Mouse (Mus musculus) layer of hippocampus, adult 8-10 months (tissue): ENCODE measurements around the gene Il9. TPM values are rescaled to one million over a fixed set of nuclear protein-coding genes. Genes with fewer than 3 reads are reported as not detected.

Source experiments
- DNase-seq, 2 experiments: peaks; one replicate each; pipeline ENCODE4 v3.0.0; 2022; ENCODE audit warnings: low spot score in 2 of 2
- total RNA-seq, 4 experiments: library from RNA; stranded (reverse); gene quantifications; 2 replicates each; pipeline ENCODE4 v1.2.4; 2022

Il9 gene
- not detected for total RNA-seq

DNA sequence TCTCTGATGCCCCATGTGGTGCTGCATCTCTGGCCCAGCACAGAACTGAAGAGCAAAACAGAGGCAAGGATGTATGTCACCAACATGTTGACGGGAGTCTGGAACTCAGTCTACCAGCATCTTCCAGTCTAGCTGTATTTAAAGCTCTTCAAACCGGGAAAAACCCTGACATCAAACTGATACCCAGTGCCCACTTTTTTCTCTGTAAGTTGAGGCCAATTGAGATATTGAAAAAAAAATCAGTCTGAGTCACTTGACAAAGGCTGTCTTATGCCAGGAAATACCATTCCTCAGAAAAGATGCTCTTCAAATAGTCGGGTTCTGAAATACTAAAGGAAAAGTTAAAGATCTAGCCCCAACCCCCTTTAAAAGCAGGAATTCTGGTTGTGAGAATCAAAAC is at the start of gene Il9:
Gene Il9 (minus strand): TSS at position 101 of the 400 bp plus-strand sequence.
- DNase-seq: no peak

DNA sequence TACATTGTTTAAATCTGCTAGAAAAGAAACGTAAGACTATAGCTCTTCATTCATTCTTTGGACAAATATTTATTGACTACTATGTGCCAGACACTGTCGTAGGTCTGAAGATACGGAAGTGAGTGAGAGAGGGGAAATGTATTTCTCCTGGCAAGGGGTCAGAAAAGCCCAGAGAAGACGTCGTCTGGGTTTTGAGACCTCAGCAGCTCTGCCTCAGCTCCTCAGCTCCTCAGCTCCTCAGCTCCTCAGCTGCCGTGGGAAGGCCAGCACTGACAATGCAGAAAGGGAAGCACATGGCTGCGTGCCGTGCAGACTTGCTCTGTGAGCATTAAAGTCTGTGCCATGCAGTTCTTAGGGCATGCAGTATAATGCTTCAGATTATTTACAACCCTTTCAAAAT is 47.6 kb upstream of the Il9 start:
- DNase-seq: no peak

DNA sequence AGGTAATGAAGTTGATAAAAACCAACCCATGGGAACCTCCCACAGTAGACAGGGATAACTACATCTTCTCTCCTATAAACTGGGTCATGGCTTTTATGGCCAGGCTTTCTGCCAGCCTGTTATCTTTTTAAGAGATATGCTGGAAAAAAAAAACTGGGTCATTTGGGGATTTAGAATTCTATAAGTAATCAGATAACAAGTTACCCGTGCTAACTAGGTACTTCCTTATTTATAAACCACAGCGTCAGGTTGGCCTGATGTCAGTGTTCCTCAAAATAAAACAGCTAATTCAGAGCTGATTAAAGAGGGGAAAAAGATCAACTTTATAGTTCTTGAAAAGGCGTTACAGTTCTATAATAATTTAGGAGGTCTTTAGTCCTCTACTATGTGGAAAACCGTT is 47.0 kb upstream of the Il9 start:
- DNase-seq: no peak

DNA sequence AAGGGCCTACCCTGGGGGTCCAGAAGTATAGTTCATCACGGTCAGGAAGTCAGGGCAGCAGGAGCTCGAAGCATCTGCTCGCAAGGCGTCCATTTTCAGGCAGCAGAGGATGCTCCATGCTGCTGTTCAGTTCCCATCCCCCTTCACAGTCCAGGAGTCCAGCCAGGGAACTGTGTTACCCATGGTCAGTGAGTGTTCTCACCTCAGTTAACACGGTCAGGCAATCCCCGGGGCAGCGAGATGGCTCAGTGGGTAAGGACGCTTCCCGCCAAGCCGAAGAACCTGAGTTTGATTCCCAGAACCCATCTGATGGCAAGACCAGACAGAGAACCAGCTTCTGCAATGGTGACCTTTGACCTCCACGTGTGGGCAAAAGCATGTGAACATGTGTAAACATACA is 46.2 kb upstream of the Il9 start:
- no peak for DNase-seq

DNA sequence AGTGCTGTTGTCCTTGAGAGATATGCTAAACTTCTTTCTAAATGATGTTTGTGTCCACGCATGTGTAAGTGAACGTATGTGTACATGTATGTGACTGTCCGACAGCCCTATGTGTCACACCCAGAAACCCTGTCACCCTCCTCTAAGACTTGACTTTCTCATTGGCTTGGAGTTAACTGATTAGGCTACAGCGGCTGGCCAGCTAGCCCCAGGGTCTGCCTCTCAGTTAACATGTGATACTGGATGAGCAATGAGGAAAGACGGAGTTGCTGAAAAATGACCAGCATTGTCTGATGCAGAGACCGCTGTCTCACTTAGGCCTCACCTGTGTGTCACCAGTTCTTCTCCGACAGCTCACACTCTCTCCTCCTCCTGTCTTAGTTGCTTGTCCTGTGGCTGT is 45.8 kb upstream of the Il9 start:
- DNase-seq: no peak

DNA sequence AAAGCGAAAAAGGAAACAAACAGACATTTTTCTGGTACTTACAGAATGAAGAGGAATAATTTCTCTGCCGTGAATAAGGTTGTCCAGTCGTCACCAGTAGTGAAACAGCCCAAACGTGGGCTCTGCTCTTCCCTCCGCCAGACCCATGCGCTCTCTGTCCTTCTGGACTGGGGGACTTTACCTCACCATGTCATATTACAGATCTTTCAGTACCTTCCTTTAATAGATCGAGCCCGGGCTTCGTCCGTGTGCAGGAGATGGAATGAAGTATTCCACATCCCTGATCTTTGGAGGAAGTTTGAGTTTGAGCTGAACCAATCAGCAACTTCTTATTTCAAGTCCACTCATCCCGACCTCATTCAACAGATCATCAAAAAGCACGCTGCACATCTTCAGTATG is 44.8 kb upstream of the Il9 start:
- no peak for DNase-seq

DNA sequence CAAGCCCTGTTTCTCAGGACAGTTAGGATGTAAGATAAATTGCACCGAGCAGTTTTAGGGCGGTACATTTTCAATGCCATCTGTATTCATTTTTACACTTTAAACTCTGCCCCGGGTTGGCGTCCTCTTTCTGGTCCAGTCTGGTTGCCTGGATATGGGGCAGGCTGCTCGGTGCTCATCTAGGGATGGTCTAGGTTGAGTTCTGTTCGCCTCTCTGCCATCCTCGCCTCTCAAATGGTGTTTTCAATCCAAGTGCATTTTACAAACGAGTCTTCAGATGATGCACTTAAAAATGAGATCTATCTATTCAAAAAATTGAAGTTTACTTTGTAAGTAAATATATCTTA is 40.7 kb upstream of the Il9 start:
- no peak for DNase-seq

DNA sequence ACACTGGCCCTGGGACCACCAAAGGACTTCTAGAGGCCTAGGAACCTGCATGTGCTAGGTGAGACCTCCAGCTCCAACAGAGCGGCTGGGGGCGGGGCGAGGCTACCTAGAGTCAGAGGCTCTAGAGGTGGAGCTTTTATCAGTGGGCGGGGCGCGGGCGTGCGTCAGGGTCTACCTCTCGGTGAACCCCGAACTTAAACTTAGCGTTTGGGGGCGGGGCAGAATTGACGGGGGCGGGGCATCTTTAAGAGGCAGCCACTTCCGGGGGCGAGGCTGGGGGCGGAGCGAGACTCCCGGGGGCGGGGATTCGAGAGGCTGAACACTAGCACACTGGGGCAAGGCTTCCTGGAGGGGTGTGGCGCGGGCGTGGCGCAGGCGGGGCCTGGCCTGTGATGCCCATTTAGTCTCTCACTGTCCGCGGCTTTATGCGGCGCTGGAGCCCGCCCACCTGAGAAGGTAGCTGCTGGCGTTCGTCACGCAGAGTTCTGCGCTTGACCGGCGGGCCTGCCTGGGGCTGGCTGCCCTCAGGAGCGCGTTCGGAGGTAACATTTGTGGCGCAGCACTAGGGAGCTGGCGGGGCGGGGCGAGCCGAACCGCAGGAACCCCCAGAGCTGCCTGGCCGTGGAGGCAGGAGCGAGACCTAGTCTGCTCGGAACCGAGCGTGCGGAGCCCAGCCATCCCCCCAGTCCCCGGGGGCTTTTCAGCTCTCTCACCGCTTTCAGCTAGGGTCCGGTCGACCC is 40.2 kb upstream of the Il9 start, which contains the start of gene Fbxl21:
Gene Fbxl21 (plus strand): TSS at position 392 of the 740 bp plus-strand sequence.
- DNase-seq: peak; percentile 89 to 91

DNA sequence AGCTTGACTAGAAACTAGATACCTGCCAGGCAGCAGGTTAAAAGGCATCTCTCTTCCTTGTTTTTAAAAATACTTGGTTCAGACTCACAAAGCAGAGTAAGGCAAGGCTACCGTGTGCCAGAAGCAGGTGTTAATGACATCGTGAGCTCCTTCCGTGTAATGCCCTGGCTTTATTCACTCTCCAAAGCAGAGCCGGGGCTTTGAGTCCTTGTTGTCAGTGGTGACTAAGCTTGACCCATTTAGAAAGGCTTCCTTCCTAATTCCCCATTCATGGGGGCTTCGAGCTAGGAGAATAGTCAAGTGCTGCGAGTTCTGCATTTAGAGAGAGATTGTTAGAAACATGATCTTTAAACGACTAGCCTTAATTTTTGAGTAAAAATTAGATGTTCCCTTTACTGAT is 34.8 kb upstream of the Il9 start:
- no peak for DNase-seq

DNA sequence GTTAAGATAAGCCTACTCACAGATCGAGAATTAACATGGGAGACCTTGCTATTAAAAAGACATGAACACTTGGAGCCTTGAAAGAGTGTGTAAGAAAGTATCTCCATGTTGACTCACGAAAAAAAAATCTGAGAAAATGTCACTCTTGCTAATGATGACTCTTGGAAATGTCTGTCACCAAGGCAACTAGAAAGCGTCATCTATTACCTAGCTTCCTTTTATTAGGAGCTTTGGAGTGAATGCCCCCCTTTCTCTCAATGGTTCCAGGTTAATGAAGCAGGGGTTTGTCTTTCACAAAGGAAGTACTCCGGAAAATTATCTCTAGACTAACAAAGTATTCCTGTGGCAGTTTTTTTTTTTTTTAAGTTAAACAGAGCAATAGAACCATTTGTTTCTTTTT is 34.3 kb upstream of the Il9 start:
- no peak for DNase-seq

DNA sequence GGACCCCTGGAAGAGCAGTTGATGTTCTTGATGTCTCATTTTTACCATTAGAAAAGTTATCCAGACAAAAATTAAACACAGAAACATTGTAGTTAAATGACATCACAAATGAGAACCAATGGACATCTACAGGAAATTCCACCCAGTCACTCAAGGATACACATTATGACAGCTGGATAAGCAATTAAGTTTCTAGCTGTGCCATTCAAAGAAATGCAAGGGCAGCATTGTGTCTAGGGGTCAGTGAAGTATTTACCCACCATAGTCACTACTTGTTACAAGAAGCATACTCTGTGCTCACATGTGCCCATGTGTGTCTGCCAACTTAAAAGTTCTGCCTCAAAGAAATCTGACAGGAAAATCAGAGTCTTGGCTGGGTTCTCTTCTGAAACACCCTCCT is 31.5 kb upstream of the Il9 start:
- no peak for DNase-seq

DNA sequence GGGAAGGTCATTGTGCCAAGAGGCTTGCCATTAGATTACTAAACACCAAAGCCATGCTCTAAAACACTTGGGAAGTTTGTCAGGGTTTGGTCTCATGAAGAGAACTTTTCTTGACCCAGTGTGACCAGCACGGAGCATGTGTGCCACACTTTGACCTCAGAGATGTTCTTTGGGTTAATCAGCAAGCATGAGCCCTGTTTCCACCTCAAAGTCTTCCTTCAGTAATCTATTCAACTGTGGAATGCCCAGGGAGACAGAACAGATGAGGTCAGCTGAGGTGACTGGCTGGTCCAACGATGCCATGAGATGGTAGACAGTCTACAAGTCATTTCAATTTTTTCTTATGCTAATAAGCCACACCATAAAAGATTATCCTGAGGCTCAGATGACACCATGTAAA is 27.8 kb upstream of the Il9 start:
- no peak for DNase-seq

DNA sequence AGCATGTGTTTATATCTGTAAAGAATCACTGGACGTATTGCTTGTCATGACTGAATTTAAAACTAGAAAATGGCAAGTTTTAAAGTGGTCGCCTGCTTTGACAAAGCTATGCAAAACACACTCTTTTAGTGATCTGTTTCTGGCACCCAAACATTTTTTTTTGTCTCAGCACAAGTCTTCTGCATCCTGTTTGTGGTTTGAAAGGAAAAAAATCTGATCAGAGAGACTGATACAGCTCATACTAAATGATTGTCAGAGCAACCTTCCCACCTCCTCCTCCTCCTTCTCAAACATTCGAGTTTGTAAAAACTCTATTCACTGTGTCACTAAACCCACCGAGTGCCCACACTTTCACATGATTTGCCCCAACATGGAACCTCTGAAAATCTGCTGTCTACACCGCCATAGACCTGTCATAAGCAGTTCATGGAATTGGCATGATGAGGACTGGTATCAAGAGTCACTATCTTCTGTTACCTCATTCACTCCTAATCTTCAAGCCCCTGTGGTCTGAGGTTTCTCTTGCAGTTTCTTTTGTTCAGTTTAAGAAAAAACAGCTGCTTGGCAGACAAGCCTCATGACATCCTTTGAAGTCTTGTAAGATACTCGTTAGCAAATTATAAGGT is 24.9 kb upstream of the Il9 start:
- no peak for DNase-seq

DNA sequence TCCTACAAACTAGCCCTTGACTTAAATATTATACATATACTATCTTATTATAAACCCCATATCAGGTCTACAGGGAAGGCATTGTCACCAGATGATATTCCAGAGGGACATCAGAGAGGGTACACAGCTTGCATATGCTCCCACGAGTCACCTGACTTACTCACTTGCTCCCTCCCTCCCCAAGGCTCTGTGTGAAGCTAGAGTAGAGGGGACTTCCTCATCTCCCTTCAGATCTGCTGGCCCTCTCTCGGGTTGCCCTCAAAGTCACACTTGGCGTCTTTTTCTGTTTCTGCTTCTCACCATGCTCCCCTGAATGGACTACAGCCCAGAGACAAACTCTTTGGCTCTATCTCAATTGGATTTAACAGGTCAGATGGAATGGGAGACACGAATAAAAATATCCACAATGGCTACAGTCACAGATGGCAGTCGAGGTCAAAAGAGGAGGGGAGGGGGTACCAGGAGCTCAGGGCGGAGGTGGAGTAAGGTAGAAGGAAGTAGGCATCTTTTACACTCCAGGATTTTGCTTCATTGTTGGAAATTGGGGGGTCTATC is 19.9 kb upstream of the Il9 start:
- DNase-seq: no peak

DNA sequence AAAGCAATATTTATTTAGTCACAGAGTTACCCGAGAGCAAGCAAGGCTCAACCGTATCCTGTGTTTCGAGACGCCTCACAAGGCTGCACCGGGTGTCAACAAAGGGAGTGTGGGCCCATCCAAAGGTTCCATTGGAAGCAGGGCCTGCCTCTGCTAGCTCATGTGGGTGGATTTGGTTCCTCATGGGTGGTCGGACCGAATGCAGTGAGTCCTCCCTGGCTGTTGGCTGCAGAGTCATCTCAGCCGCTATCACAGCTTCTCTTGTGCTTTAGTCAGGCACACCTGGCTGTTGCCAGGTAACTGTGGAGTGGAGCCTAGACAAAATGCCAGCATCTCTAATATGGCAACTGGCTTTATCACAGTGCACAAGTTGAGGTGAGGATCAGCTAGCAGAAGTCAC is 18.6 kb upstream of the Il9 start:
- no peak for DNase-seq

DNA sequence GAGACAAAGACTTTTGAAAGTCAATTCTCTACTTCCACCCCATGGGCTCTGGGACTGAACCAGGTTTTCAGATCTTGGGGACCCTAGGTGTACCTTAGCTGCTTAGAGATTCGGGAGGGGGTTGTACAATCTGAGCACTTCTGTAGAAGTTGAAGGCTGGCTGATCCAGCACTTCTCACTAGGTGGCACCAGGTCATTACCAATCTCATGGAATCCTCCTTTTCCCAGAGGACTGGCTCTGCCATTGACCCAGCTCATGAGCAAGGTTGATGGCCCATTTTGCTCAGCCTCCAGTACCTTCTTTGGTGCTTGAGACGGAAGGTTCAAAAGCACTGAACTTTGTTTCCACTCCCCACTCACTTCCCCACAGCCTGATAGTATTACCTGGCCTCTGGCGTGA is 18.1 kb upstream of the Il9 start:
- no peak for DNase-seq

DNA sequence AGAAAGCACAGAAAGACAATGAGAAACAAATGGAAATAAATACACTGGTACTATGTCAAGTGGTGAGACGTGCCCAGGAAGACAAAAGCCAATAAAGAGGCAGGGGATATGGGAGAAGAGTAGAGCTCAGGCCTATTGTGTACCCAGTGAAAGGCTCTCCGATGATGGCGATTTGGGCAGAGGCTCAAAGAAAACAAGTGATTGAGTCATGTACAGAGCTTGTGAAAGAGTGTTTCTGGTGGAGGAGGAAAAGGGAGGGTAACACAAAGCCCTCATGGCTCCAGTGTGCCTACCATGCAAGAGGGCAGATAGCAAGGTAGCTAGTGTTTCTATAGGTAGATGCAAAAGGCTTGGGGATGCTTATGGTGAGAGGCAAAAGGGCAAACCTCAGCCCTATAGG is 12.4 kb upstream of the Il9 start:
- no peak for DNase-seq

DNA sequence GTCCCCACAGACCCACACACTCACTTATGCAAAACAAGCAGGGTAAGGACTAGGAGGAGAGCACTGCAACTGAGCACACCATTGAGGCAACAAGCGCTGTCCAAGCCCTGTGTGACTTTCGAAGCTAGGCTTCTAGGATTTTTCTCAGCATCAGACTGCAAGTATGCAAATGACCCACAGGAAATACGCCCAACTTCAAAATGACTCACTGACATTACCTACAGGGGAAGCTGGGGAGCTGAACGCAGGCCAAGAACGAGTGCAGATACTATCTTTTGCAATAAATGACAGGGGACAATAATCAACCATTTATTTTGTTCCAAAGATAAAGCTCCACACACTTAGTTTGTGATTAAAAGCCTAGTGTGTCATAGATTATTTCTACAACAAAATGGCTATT is 6.0 kb upstream of the Il9 start:
- DNase-seq: no peak

DNA sequence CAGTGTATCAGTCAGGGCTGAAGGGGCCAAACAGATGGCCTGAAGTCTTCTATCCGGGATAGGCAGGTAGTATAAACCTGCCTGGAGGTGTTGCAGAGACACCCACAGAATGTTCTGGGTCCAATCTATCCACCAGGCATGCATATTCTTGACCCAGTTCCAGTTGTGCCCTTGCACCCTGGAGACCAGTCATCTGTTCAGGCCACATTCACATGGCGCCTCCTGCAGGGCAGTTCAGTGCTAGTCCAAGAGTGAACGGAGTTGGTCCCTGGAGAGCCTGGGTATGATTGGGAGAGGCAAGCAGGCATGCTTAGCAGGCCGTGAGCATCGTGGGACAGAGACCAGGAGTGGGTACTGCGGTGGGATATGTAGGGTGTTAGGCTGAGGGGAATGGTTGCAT is 4.0 kb downstream of the Il9 start:
- no peak for DNase-seq

DNA sequence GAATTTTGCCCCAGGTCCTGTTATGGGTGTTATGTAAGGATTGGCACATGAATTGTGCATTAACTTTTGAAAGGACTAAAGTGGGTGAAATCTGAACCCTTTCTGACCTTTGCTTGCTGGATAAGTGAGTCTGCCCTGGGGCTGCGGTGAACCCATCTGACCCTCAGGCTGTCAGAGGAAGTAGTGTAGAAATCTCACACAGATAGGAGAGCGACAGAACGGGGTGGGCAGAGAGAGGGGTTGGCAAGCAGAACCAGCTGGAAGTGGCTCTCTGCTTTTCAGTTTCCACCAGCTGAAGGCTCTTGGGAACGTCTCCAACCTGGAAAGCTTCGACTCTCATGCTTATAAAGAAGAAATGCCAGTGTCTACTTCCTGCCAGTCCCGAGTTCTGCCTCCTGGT is 4.8 kb downstream of the Il9 start:
- peak; percentile 33 to 62 for DNase-seq

DNA sequence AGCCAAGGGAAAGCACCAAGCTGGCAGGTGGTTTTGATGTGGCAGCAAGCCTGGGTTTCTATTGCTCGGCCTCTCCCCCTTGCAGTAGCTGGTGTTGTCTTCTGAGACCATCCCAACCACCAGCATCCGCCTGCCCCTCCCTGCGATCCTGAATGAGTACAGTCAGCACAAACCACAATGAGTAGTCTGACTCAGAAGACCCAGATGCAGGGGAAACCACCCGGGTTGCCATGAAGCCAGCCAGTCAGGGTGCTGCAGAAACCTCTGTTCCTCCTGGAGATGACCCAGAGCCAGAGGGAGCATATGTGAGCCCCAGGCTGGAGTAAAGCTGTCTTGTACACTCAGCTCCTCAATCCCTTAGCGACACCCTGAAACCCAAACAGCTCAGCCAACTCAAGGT is 5.3 kb downstream of the Il9 start:
- no peak for DNase-seq

DNA sequence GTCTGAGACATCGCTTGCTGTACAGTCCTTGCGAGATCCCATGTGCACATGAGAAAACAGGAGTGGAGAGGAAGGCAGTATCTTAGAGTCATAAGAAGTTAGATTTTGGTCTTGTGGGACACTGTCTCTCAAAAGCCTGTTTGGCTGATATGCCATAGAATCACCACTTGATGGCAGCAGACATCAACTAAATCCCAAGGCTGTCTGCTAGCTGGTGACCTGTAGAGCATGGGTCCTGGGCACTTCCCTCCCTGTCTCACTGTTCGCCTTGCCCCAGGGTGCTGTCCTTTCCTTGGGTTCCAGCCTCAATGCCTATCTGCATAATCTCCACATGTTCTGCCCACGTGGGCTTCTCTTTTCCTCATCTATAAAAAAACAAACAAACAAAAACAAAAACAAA is 6.7 kb downstream of the Il9 start:
- DNase-seq: peak in 1 of 2 experiments; percentile 36

DNA sequence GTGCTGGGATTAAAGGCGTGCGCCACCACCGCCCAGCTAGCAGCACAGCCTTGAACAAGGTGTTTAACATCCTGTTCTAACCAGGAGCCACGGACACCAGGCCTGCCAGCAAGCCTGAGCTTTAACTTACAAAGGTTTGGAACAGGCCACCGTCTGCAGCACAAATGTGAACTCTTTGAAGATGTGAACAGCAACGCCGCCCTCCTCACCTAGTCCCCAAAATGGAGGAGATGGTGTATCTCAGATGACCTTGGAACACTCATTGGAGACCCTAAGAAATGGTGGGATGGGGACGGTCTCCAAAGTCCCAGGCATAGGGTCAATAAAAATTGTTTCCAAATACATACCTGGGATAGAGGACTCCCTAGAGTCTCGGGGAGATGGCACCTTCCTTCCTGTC is 9.4 kb downstream of the Il9 start:
- DNase-seq: no peak
